Mouse (Mus musculus) embryonic fibroblast, embryonic 13.5 days (primary cell): ENCODE data around the gene Nrg3.

Source experiments
- CTCF ChIP-seq: IDR thresholded peaks from 2 replicates; pipeline ENCODE4 v1.5.1; 2011; ENCODE audit warnings: mild to moderate bottlenecking, control low read depth, low read length, moderate library complexity, borderline replicate concordance; ENCODE audit not compliant: insufficient read depth
- POLR2A ChIP-seq: IDR thresholded peaks from 2 replicates; pipeline ENCODE4 v1.6.1; 2011; ENCODE audit warnings: low read depth, mild to moderate bottlenecking, control low read depth, low read length, moderate library complexity

DNA sequence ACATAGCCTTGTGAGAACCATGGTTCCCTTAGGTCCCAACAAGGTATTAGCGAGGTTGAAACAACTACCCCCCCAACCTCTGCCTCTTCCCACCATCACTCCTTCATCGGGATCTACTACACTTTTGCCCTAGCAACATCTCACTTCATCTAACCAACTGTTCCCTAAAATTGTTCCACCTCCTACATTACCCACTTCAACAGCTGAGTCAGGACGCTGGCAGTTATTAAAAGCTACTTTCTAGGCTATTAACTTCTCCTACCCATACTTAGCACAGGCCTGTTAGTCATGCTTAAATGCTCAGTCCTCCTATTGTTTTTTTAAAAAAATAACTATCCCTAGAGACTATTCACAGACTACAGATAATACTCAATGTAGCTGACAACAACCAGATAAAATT, 906.7 kb downstream of the Nrg3 start:
- TF ChIP-seq CTCF (no peak), POLR2A (no peak)
